Mouse (Mus musculus) urinary bladder, postnatal 4 days (tissue): ENCODE results near the gene G6pc.
"Not testable (repeated sequence)": the region's sequence is repeated elsewhere in the genome, so short reads cannot be mapped to it uniquely, and the experiment has no call there.

Experiments used
- DNase-seq, 2 experiments: peaks; one replicate each; pipeline ENCODE4 v3.0.0; 2021 to 2022; ENCODE audit warnings: low spot score in 2 of 2

Gene G6pc

DNA sequence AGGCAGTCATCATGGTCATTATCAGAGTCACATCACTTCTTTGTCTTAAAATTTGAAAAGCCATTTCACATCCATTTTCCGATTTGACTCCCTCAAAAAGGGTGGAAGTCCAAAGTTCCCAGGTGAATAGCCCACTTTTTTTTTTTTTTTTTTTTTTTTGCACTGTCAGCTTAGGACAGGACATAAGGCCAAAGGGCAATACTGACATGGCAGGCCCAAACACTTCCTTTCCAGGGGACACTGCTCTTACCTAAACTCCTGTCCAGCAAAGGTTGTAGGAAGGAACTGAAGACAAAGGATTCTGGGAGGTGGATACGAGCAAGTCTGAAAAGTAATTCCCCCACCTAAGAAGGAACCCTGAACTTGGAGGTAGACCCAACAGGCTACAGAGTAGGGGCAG is 11.4 kb upstream of the G6pc start:
- DNase-seq, result no peak

GRCm38 (mm10) chr11:101357505-101358182 is 9.7 kb upstream of the G6pc start:
- no peak for DNase-seq

DNA sequence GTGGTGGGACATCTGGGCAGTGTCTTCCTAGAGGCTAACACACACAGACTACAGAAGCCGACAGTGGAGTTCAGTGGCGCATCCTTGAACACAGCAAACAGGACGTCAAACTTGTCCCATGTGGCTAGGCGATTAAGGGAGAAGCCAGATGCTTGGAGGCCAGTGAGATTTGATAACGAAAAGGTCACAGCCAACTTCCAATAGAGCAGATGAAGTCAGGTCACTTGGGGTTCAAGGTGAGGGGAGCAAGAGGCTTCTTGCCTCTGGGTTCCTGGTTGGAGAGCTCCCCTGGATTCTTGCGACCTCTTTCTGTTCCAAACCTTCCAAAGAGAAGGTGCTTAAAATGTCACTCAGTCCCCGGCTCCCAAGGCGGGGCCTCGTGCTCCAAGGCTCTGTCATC is 7.6 kb upstream of the G6pc start:
- DNase-seq, result no peak

GRCm38 (mm10) chr11:101360651-101361113 is 6.7 kb upstream of the G6pc start:
- no peak for DNase-seq

DNA sequence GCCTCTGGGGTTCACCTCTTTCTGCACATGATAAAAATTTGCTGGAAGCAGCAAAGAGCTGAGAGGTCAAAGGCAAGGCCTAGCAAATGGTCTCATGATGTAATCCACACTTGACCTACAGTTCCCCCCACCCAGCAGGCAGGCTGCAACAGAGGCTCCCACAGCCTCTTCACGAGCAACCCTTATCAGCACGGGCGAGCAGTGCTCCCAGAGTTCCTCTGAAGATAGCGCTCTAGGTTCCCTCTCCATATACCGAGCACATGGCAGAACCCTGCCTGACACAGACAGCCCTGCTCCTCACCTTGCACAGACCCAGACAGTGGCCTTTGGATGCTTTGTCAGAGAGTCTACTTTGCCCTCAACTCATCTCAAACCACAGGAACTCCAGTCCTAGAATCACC is 2.8 kb upstream of the G6pc start:
- DNase-seq, result no peak

DNA sequence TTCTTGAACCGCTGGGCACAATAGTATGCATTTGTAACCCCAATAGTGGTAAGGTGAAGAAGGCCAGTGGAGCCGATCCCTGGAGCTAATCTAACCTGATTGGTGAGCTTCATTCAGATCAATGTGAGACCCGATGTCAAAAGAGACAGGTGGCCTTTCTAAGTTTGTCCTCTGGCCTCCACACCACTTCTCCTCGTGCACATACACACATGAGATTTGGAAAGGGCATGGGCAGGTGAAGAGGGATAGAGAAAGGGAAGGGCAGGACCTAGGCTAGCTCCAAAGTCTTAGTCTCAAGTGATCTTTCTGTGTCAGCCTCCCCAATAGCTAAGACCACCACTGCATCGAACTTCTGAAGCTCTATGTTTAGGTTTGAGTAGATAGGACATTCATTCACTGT is 2.8 kb downstream of the G6pc start:
- DNase-seq, result no peak

- DNase-seq, result no peak
Observed at GRCm38 (mm10) chr11:101374421-101374938, 7.1 kb downstream of the G6pc start.

- not testable (repeated sequence) for DNase-seq
Observed at GRCm38 (mm10) chr11:101378196-101378595, 10.8 kb downstream of the G6pc start.

- no peak for DNase-seq
Observed at GRCm38 (mm10) chr11:101378926-101379325, 11.6 kb downstream of the G6pc start.

DNA sequence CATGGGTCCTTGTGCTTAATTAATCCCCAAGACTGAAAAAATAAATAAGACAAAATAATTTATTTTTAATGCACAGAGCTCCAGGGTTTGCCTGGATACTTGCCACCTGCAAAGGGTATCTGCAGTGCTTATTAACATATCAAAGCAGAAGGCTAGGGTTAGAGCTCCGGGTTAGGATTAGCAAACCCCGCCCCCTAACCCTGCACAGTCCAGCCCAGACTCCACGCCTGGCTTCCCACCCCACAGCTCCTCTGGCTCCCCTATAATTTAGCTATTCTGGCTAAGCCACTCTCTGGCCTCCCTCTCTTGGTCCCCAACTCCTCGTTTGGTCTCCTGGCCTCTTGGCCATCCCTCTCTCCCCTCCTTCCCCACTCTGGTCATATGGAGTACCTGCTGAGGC is 14.5 kb downstream of the G6pc start:
- no peak for DNase-seq

DNA sequence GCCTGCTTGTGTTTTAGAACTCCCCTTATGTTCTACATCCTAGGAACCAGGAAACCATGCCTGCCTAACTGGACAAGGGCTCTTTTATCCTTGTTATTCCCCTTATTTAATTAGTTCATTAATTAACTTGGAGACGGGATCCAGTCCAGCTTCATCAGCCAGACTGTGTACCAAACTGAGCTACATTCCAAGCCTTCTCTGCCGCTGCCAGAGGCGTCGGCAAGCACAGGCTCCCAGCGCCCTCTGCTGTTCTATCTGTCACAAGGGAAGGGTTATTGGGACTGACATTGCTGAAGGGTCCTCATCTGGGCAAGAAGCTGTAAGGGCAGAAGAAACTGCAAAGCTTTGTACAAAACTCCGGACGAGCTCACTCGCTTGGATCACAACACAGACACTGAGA is 27.7 kb downstream of the G6pc start:
- peak; percentile 58 to 76 for DNase-seq

GRCm38 (mm10) chr11:101415306-101415705 is 47.9 kb downstream of the G6pc start:
- no peak for DNase-seq

- DNase-seq, result no peak
Observed at GRCm38 (mm10) chr11:101416433-101417100, 49.2 kb downstream of the G6pc start.

DNA sequence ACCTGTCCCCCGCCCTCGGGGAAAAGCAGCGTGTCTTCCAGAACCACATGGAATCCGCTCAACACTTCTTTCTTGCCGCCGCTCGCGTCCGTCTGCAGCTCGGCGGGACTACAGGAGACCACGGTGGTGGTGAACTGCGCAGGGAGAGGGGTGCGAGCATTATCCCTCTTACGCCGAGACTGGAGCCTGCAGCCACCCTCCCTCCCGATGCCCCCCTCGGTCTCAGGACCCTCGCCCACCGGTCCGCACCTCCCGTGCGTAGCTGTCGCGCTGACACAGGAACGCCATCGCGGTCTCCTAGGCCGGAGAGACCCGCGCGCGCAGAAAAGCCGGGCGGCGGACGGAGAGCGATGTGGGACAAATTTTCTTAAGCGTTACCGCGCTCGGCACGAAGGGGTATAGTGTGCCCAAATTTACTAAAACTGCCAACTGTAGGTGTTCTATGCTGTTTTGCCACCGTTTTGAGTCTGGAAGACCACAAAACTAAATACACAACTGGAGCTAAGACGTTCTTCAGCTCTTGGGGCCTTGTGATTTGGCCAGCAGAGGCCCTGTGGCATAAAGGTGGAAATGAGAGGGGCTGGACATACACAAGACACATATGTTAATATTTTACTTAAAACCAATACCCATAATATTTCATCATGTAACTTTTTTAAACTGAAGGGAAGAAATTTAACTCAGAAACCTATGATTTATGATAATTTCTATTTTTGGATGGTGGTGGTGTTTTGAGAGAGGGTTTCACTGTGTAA is 49.9 kb downstream of the G6pc start, which contains the start of gene Aarsd1:
TSS of gene Aarsd1 (minus strand) at position 515 of the 755 bp plus-strand sequence.
- peak; percentile 83 to 92 for DNase-seq

DNA sequence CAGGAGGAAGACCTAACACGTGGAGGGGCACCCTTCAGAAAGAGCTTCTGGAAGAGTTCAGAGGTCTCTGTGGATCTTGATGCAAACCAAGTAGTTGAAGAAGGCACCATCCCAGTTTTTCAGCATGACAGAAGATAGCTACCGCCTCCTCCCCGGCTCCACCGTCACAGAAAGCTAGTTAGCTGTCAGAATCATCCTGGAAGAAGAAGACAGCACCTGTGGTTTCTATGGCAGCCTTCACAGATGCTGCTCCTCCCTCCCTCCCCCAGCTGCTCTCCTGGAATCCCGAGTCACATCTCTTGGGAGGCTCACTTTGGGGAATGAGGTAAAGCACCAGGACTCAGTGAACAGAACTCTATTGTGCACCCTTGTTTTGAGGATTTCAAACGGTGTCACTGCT is 51.6 kb downstream of the G6pc start:
- no peak for DNase-seq

GRCm38 (mm10) chr11:101419610-101420009 is 52.2 kb downstream of the G6pc start:
- DNase-seq, result no peak

- DNase-seq, result no peak
Observed at GRCm38 (mm10) chr11:101420148-101420547, 52.8 kb downstream of the G6pc start.

DNA sequence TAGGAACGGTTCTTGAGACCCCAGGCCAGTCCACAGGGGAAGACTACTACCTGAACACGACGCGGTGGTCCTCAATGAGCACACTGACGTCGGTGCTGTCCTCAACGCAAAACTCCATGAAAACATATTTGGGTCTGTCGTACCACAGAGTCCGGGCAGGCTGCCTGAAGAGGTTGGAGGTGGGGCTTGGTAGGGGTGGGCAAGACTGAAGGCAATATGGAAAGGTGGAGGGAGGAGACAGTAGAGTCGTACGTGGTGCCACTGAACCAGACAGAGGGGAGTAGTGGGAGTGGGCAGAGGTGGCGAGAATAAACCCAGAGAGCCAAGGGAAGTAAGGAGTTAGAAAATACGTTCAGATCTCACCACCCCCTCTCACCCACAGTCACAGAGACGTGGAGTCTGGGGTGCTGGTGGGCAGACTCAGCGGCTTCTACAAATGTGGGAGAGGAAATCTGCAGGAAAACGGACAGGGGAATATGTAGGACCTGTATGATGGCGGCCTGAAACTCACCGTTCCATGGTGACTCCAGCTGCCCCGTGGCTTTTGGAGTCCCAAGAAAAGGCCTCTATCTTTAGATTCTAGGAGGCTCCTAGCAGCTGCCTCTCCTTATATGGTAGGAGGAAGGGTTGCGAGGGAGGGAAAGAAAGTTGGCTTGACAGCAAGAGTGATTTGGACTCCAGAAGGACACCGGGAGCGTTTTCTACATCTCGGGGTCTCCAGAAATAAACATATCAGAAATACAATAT is 56.9 kb downstream of the G6pc start, which contains the start of gene Gm27029:
TSS of gene Gm27029 (minus strand) at position 692 of the 747 bp plus-strand sequence.
- no peak for DNase-seq

DNA sequence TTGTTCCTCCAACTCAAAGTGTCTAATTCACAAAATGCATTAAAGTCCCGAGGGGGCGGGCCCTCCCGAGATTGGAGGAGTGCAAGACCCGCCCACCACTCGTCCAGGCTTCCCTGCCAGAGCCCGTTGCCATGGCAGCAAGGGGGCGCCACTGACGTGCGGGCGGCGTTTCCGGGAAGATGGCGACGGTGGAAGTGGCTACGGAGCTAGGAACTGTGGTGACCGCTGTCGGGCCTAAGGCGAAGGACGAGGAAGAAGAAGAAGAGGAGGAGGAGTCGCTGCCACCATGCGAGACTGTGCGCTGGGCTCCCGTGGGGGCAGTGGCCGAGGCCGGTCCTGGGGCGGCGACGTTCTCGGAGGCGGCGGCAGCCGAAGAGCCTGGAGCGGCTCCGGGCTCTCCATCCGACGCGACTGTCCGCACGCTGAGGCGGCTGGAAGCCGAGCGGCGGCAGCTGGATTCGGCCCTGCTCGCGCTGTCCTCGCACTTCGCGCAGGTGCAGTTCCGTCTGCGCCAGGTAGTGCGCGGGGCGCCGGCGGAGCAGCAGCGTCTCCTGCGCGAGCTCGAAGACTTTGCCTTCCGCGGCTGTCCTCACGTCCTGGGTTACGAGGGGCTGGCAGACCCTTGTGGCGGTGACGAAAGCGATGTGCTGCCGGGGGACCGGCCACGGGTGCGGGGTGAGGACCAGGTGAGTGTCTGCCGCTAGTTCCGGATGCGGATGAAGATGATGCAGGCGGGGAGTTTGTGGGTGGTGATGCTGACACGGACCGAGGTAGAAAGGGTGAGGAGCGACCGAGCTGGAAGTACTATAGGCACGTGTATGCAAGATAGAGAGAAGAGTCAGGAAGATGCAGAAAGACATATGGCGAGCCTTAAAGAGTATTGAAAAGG is 57.8 kb downstream of the G6pc start, which contains the start of the genes Rundc1 and Ptges3l:
TSS of gene Rundc1 (plus strand) at position 161 of the 889 bp plus-strand sequence.
TSS of gene Ptges3l (minus strand) at position 409 of the 889 bp plus-strand sequence.
- DNase-seq, result peak; percentile 96 to 100

DNA sequence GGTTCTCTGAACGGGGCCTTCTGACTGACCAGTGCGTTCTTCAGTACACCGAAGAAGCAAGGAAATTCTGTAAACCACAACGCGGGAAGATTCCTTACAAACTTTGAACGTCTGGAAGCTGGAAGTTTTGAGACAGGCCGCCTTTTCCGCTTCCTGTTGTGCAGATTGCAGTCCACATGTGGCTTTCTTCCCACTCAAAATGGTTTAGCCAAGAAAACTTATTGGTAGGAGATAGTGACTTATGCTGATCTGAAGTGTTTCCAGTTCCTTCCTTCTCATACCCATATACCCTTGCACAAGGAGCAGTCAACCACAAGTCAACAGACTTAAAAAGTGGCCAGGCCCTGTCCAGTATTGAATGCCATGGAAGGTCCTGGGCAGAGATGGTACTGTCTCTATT is 58.8 kb downstream of the G6pc start:
- no peak for DNase-seq
